Mouse (Mus musculus) olfactory bulb, adult 2 months (tissue): Measurements from ENCODE around the gene Lman1l.

Experiments
- CTCF ChIP-seq: fragments of 200-500 bp; IDR thresholded peaks from 2 replicates; pipeline ENCODE4 v1.5.1; 2012; ENCODE audit warnings: low read depth, mild to moderate bottlenecking, low read length, moderate library complexity; ENCODE audit not compliant: insufficient read depth
- POLR2A ChIP-seq: fragments of 200-500 bp; IDR thresholded peaks from 2 replicates; pipeline ENCODE4 v1.6.1; 2012; ENCODE audit warnings: mild to moderate bottlenecking, low read depth, low read length, moderate library complexity; ENCODE audit not compliant: insufficient read depth

DNA sequence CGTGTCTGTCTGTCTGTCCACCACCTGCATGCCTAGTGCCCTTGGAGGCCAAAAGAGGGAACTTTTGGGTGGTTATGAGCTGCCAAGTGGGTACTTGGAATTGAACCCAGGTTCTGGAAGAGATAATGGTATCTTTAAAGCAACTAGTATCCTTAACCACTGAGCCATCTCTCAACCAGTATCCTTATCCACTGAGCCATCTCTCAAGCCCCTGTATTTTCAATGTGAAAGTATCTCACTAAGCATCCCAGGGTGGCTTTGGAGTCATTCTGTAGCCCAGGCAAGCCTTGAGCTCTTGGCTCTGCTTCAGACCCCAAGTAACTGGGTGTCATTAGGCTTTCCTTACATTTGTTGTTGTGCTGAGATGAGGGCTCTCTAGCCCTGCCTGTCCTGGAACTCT lies 34.4 kb upstream of the Lman1l start:
- TF ChIP-seq POLR2A, result no peak
- TF ChIP-seq CTCF, result no peak
